Mouse (Mus musculus): ENCODE data around the gene Gm42372. TPM values are rescaled to one million over a fixed set of nuclear protein-coding genes. Genes with fewer than 3 reads are reported as not detected.

Gm42372 gene
- polyA plus RNA-seq, 1 experiment, result 0.40 TPM

DNA sequence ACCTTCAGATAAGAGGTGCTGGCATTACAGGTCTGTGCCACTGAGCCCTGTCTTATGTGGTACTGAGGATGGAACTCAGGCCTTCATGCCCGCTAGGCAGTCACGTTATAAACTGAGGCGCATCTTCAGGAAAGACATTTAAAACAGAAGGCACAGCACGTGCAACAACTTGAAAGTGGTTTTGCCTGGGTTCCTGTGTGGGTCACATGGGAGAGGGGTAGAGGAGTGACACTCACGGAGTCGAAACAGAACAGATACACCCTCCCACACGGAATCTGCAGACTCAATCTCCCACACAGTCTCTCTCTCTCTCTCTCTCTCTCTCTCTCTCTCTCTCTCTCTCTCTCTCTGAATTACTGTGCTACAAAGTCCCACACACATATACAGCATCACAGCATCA lies 47.4 kb downstream of the Gm42372 start:
- no peaks in the 10 kb centered on the region for H3K36me3 ChIP-seq (ENCODE audit: control insufficient read depth, insufficient read depth, low read length)
- H3K27ac ChIP-seq (ENCODE audit: insufficient read depth, low read length), result no peak overlapping the region
- DNase-seq (ENCODE audit: low read depth in 1 of 2, low spot score in 2 of 2), result no peak
- 43% methylated on average over 7 of the region's 7 CpGs for WGBS
- no peaks in the 10 kb centered on the region for H3K27me3 ChIP-seq (ENCODE audit: control insufficient read depth, insufficient read depth, low read length)
- H3K4me1 ChIP-seq (ENCODE audit: control insufficient read depth, insufficient read depth, insufficient read length), result peaks cover 19% of the 10 kb centered on the region
- H3K4me3 ChIP-seq (ENCODE audit: extremely low read depth, insufficient read depth, insufficient read length), result no peak overlapping the region
- no peak for TF ChIP-seq CTCF (IDR thresholded peaks at IDR 0.05; ENCODE audit: extremely low read depth, insufficient read depth, insufficient read length, insufficient replicate concordance)
- TF ChIP-seq POLR2A (IDR thresholded peaks at IDR 0.05; ENCODE audit: low read depth, low read length), result no peak

Other genes with a start within 250 kb of the Gm42372 start
- gene Ap2s1, start 244.7 kb upstream of the Gm42372 start, polyA plus RNA-seq (2012; rRNA removed), result 159 and 271 TPM in 2 replicates
- 152 and 243 TPM in 2 replicates for gene Slc1a5, start 201.7 kb upstream of the Gm42372 start, polyA plus RNA-seq (2012; rRNA removed)
- 121 and 148 TPM in 2 replicates for gene Strn4, start 167.2 kb upstream of the Gm42372 start, polyA plus RNA-seq (2012; rRNA removed)
- 28.6 and 36.1 TPM in 2 replicates for gene Fkrp, start 166.4 kb upstream of the Gm42372 start, polyA plus RNA-seq (2012; rRNA removed)
- gene Prkd2, start 140.2 kb upstream of the Gm42372 start, polyA plus RNA-seq (2012; rRNA removed), result 183 and 205 TPM in 2 replicates
- 9.2 and 18.1 TPM in 2 replicates for gene Dact3, start 107.8 kb upstream of the Gm42372 start, polyA plus RNA-seq (2012; rRNA removed)
- 7.9 and 8.6 TPM in 2 replicates for gene Gng8, start 91.3 kb upstream of the Gm42372 start, polyA plus RNA-seq (2012; rRNA removed)
- 9.2 and 14.9 TPM in 2 replicates for gene Ptgir, start 76.6 kb upstream of the Gm42372 start, polyA plus RNA-seq (2012; rRNA removed)
- 166 and 198 TPM in 2 replicates for gene Calm3, start 59.0 kb upstream of the Gm42372 start, polyA plus RNA-seq (2012; rRNA removed)
- gene Pnmal2, start 38.4 kb upstream of the Gm42372 start, polyA plus RNA-seq (2012; rRNA removed), result 1.3 and 2.0 TPM in 2 replicates
- gene Pnmal1, start 23.4 kb upstream of the Gm42372 start, polyA plus RNA-seq (2012; rRNA removed), result not detected in 2 replicates
- 2.0 and 2.2 TPM in 2 replicates for gene Ccdc8, start 9.6 kb downstream of the Gm42372 start, polyA plus RNA-seq (2012; rRNA removed)
- gene Ppp5c, start 44.8 kb downstream of the Gm42372 start, polyA plus RNA-seq (2012; rRNA removed), result 212 and 265 TPM in 2 replicates
- 1.2 and 1.9 TPM in 2 replicates for gene Hif3a, start 79.3 kb downstream of the Gm42372 start, polyA plus RNA-seq (2012; rRNA removed)
- not detected in 2 replicates for gene Psg16, start 91.0 kb downstream of the Gm42372 start, polyA plus RNA-seq (2012; rRNA removed)
- gene Ceacam3, start 167.2 kb downstream of the Gm42372 start, polyA plus RNA-seq (2012; rRNA removed), result not detected in 2 replicates
- not detected in 2 replicates for gene Psg29, start 220.4 kb downstream of the Gm42372 start, polyA plus RNA-seq (2012; rRNA removed)

Data from spleen, adult 2 months (tissue).